Mouse (Mus musculus) liver, embryonic 14.5 days (tissue): Measurements from ENCODE around the gene Trabd2b. TPM values are rescaled to one million over a fixed set of nuclear protein-coding genes. Genes with fewer than 3 reads are reported as not detected.

ENCODE experiments used
- ATAC-seq: fragments of 200-750 bp; cut with Nextera tagmentation; 2 replicates; pipeline ENCODE4 v1.8.0; 2017; ENCODE audit warnings: moderate number of reproducible peaks, mild to moderate bottlenecking, moderate library complexity; ENCODE audit not compliant: insufficient read depth
- DNase-seq, 3 experiments: peaks; one replicate each; pipeline ENCODE4 v3.0.0-alpha.2; 2012 to 2013; ENCODE audit warnings: low read depth in 3 of 3, low spot score in 3 of 3
- H3K27ac ChIP-seq: fragments of 300-500 bp; sonication (generic); 2 replicates; pipeline ENCODE4 v1.5.1; 2014; ENCODE audit warnings: moderate library complexity, mild to moderate bottlenecking, control low read depth, inconsistent platforms
- H3K27me3 ChIP-seq: fragments of 300-500 bp; sonication (generic); 2 replicates; pipeline ENCODE4 v1.6.1; 2014; ENCODE audit warnings: mild to moderate bottlenecking, low read length, moderate library complexity; ENCODE audit not compliant: control insufficient read depth, insufficient read depth
- H3K36me3 ChIP-seq: fragments of 300-500 bp; sonication (generic); replicated peaks from 2 replicates; pipeline ENCODE4 v1.6.1; 2014; ENCODE audit warnings: low read depth; ENCODE audit not compliant: control insufficient read depth, insufficient read depth
- H3K4me1 ChIP-seq, 2 experiments: fragments of 200-500 bp in 1 of 2; fragments of 300-500 bp in 1 of 2; sonication (generic) in 1 of 2; replicated peaks; 2 replicates each; pipeline ENCODE4 v1.6.1; 2012 to 2014; ENCODE audit warnings: antibody characterized with exemption in 1 of 2, inconsistent platforms in 1 of 2, low read length in 1 of 2; ENCODE audit not compliant: control insufficient read depth in 2 of 2, insufficient read depth in 2 of 2
- H3K4me2 ChIP-seq: fragments of 300-500 bp; sonication (generic); 2 replicates; pipeline ENCODE4 v1.6.1; 2014; ENCODE audit warnings: low read depth, mild to moderate bottlenecking, control low read depth, moderate library complexity
- H3K4me3 ChIP-seq, 2 experiments: fragments of 200-500 bp in 1 of 2; fragments of 300-500 bp in 1 of 2; sonication (generic) in 1 of 2; 2 replicates each; pipeline ENCODE4 v1.5.1; 2012 to 2014; ENCODE audit warnings: low read depth in 2 of 2, low read length in 2 of 2, mild to moderate bottlenecking in 2 of 2, control low read depth in 1 of 2, inconsistent platforms in 1 of 2, moderate library complexity in 1 of 2; ENCODE audit not compliant: insufficient read depth in 1 of 2
- H3K9ac ChIP-seq: fragments of 300-500 bp; sonication (generic); replicated peaks from 2 replicates; pipeline ENCODE4 v1.6.1; 2014; ENCODE audit warnings: mild to moderate bottlenecking, control low read depth, moderate library complexity
- H3K9me3 ChIP-seq: fragments of 300-500 bp; sonication (generic); 2 replicates; pipeline ENCODE4 v1.6.1; 2016; ENCODE audit warnings: low read length, mixed read lengths; ENCODE audit not compliant: control insufficient read depth
- CTCF ChIP-seq: IDR thresholded peaks from 2 replicates; pipeline ENCODE4 v1.5.1; 2016; ENCODE audit warnings: antibody characterized with exemption, low read depth, control low read depth
- EP300 ChIP-seq: IDR thresholded peaks from 2 replicates; pipeline ENCODE4 v1.6.1; 2016; ENCODE audit warnings: antibody characterized with exemption, low read depth
- WGBS: fragments of 180-500 bp; shearing (Covaris S2); extraction: QIAGEN DNeasy Blood & Tissue Kit; methylation state at CpG from one replicate; pipeline ENCODE4 v1.1.7; 2014; ENCODE audit not compliant: insufficient replicate concordance; 5-methylcytosine and 5-hydroxymethylcytosine counted together
- polyA plus RNA-seq, 2 experiments: library from polyadenylated mRNA; depleted of rRNA in 1 of 2; stranded (reverse) in 1 of 2; unstranded in 1 of 2; fragments of >200 nt; fragmentation: Nextera tagmentation in 1 of 2; extraction: Ambion mirVana in 1 of 2; gene quantifications; 2 replicates each; pipeline versions ENCODE4 v1.2.1 to v1.2.3; 2012 to 2014

Gene Trabd2b
- polyA plus RNA-seq, 2 experiments: 0.04 to 0.09 TPM

GRCm38 (mm10) chr4:114494035-114494434 is 87.5 kb downstream of the Trabd2b start:
- no peaks in the 10 kb centered on the region for H3K36me3 ChIP-seq
- no peak overlapping the region for H3K4me3 ChIP-seq
- H3K27me3 ChIP-seq: no peaks in the 10 kb centered on the region
- no peak overlapping the region for H3K9ac ChIP-seq
- DNase-seq: no peak
- TF ChIP-seq EP300: no peak
- no peak for TF ChIP-seq CTCF
- H3K9me3 ChIP-seq: no peaks in the 10 kb centered on the region
- H3K4me1 ChIP-seq: no peaks in the 10 kb centered on the region
- no peak overlapping the region for H3K27ac ChIP-seq
- no peak for ATAC-seq
- 59% methylated on average over 2 of the region's 2 CpGs for WGBS
- no peak overlapping the region for H3K4me2 ChIP-seq

GRCm38 (mm10) chr4:114495688-114496426 is 89.3 kb downstream of the Trabd2b start:
- H3K9me3 ChIP-seq: no peaks in the 10 kb centered on the region
- TF ChIP-seq EP300 (no peak), CTCF (no peak)
- DNase-seq (no peak), ATAC-seq (no peak)
- H3K4me2 ChIP-seq: no peak overlapping the region
- H3K9ac ChIP-seq: no peak overlapping the region
- no peaks in the 10 kb centered on the region for H3K27me3 ChIP-seq
- H3K36me3 ChIP-seq: no peaks in the 10 kb centered on the region
- H3K4me1 ChIP-seq: no peaks in the 10 kb centered on the region
- H3K4me3 ChIP-seq: no peak overlapping the region
- H3K27ac ChIP-seq: no peak overlapping the region
- WGBS: 52% methylated on average over 4 of the region's 4 CpGs

- no peak for DNase-seq
- 59% methylated on average over 1 of the region's 1 CpGs for WGBS
- Histone ChIP-seq H3K36me3 (no peaks in the 10 kb centered on the region), H3K9me3 (no peaks in the 10 kb centered on the region), H3K9ac (no peak overlapping the region), H3K4me3 (no peak overlapping the region), H3K27ac (no peak overlapping the region), H3K27me3 (no peaks in the 10 kb centered on the region), H3K4me1 (no peaks in the 10 kb centered on the region), H3K4me2 (no peak overlapping the region)
- TF ChIP-seq CTCF (no peak), EP300 (no peak)
- ATAC-seq: no peak
These were observed 93.1 kb downstream of the Trabd2b start for GRCm38 (mm10) chr4:114499650-114500049.

GRCm38 (mm10) chr4:114500317-114500716 is 93.8 kb downstream of the Trabd2b start:
- Histone ChIP-seq H3K9me3 (no peaks in the 10 kb centered on the region), H3K27me3 (no peaks in the 10 kb centered on the region), H3K36me3 (no peaks in the 10 kb centered on the region), H3K27ac (no peak overlapping the region), H3K9ac (no peak overlapping the region), H3K4me3 (no peak overlapping the region), H3K4me2 (no peak overlapping the region), H3K4me1 (no peaks in the 10 kb centered on the region)
- DNase-seq (no peak), ATAC-seq (no peak)
- TF ChIP-seq CTCF: no peak
- 62% methylated on average over 7 of the region's 7 CpGs for WGBS

- no peak for DNase-seq
- TF ChIP-seq CTCF (no peak), EP300 (no peak)
- Histone ChIP-seq H3K27me3 (no peaks in the 10 kb centered on the region), H3K4me3 (no peak overlapping the region), H3K4me2 (no peak overlapping the region), H3K9me3 (no peaks in the 10 kb centered on the region), H3K9ac (no peak overlapping the region), H3K27ac (no peak overlapping the region), H3K36me3 (no peaks in the 10 kb centered on the region), H3K4me1 (no peaks in the 10 kb centered on the region)
- no peak for ATAC-seq
- WGBS: 63% methylated on average over 1 of the region's 1 CpGs
These were observed 94.5 kb downstream of the Trabd2b start for GRCm38 (mm10) chr4:114501048-114501447.
